Mouse (Mus musculus): ENCODE measurements around the gene Tk1.

GRCm38 (mm10) chr11:117865988-117866387 is 40.1 kb upstream of the Tk1 start:
- no peak for TF ChIP-seq EP300 (IDR thresholded peaks at IDR 0.05)
- TF ChIP-seq CTCF (IDR thresholded peaks at IDR 0.05), result no peak

Data from lung, postnatal 0 days (tissue).